Mouse (Mus musculus) CH12.LX (cell line): ENCODE measurements around the gene Vmn1r82. TPM values are rescaled to one million over a fixed set of nuclear protein-coding genes. Genes with fewer than 3 reads are reported as not detected.

Source experiments
- DNase-seq: peaks from one replicate; pipeline ENCODE4 v3.0.0-alpha.2; 2013; ENCODE audit errors: extremely low read depth
- H3K27ac ChIP-seq: 2 replicates; pipeline ENCODE4 v1.5.1; 2012; ENCODE audit warnings: low read depth, mild to moderate bottlenecking, control low read depth, moderate library complexity; ENCODE audit not compliant: insufficient read depth
- H3K27me3 ChIP-seq: replicated peaks from 2 replicates; pipeline ENCODE3; 2012; ENCODE audit warnings: inconsistent platforms
- H3K36me3 ChIP-seq, 2 experiments: replicated peaks in 1 of 2; 2 replicates each; pipeline versions ENCODE3 to v1.6.1; 2012; ENCODE audit warnings: inconsistent platforms in 1 of 2, low read length in 1 of 2, mild to moderate bottlenecking in 1 of 2, mixed read lengths in 1 of 2, moderate library complexity in 1 of 2; ENCODE audit not compliant: control insufficient read depth in 1 of 2, insufficient read depth in 1 of 2
- H3K4me1 ChIP-seq, 2 experiments: 2 replicates each; pipeline ENCODE4 v1.6.1; 2012; ENCODE audit warnings: inconsistent platforms in 1 of 2, moderate library complexity in 1 of 2; ENCODE audit not compliant: insufficient read depth in 2 of 2, control insufficient read depth in 1 of 2
- H3K4me2 ChIP-seq: 2 replicates; pipeline ENCODE4 v1.6.1; 2012; ENCODE audit warnings: low read depth, mild to moderate bottlenecking, control low read depth; ENCODE audit not compliant: poor library complexity, insufficient read depth, severe bottlenecking
- H3K4me3 ChIP-seq, 3 experiments: fragments of 150-350 bp in 1 of 3; sonication (generic) in 1 of 3; replicated peaks in 1 of 3; 2 replicates each; pipeline versions ENCODE3 to v1.5.1; 2011 to 2012; ENCODE audit warnings: low read depth in 2 of 3, low read length in 2 of 3, mild to moderate bottlenecking in 2 of 3, moderate library complexity in 2 of 3, control low read depth in 1 of 3, improper control_type of control experiment in 1 of 3, inconsistent platforms in 1 of 3, mixed read lengths in 1 of 3; ENCODE audit not compliant: poor library complexity in 1 of 3
- H3K79me2 ChIP-seq: replicated peaks from 2 replicates; pipeline ENCODE4 v1.6.1; 2012; ENCODE audit warnings: mild to moderate bottlenecking, moderate library complexity; ENCODE audit not compliant: control insufficient read depth, poor library complexity, insufficient read depth, severe bottlenecking; ENCODE audit errors: extremely low read depth
- H3K9ac ChIP-seq: 2 replicates; pipeline ENCODE4 v1.6.1; 2012; ENCODE audit warnings: low read depth, mild to moderate bottlenecking, control low read depth, moderate library complexity; ENCODE audit not compliant: insufficient read depth
- H3K9me3 ChIP-seq: replicated peaks from 2 replicates; pipeline ENCODE3; 2012; ENCODE audit warnings: low read length, inconsistent platforms, mixed read lengths
- CHD1 ChIP-seq: IDR thresholded peaks from 2 replicates; pipeline ENCODE4 v1.6.1; 2012; ENCODE audit warnings: low read depth, low read length, improper control_type of control experiment, inconsistent platforms
- CTCF ChIP-seq, 2 experiments: IDR thresholded peaks in 1 of 2; conservative IDR thresholded peaks in 1 of 2; 2 replicates each; pipeline ENCODE4 v1.5.1; 2011 to 2012; ENCODE audit warnings: low read depth in 2 of 2, low read length in 2 of 2, improper control_type of control experiment in 1 of 2, inconsistent platforms in 1 of 2, mild to moderate bottlenecking in 1 of 2, moderate library complexity in 1 of 2
- ETS1 ChIP-seq: conservative IDR thresholded peaks from 2 replicates; pipeline ENCODE4 v1.6.1; 2012; ENCODE audit warnings: low read depth, mild to moderate bottlenecking, inconsistent platforms, low read length, improper control_type of control experiment, moderate library complexity
- GABPA ChIP-seq: IDR thresholded peaks from 2 replicates; pipeline ENCODE4 v1.6.1; 2012; ENCODE audit warnings: low read depth, low read length, improper control_type of control experiment, inconsistent platforms; ENCODE audit not compliant: insufficient replicate concordance
- HCFC1 ChIP-seq: IDR thresholded peaks from 2 replicates; pipeline ENCODE4 v1.6.1; 2012; ENCODE audit warnings: low read depth, mild to moderate bottlenecking, inconsistent platforms, low read length, improper control_type of control experiment
- IRF4 ChIP-seq: IDR thresholded peaks from 2 replicates; pipeline ENCODE4 v1.6.1; 2014; ENCODE audit warnings: low read depth, mild to moderate bottlenecking, inconsistent platforms, low read length, improper control_type of control experiment
- JUN ChIP-seq: IDR thresholded peaks from 2 replicates; pipeline ENCODE4 v1.6.1; 2011; ENCODE audit warnings: low read depth, mild to moderate bottlenecking, low read length, improper control_type of control experiment, moderate library complexity; ENCODE audit not compliant: insufficient read depth
- JUND ChIP-seq: conservative IDR thresholded peaks from 2 replicates; pipeline ENCODE4 v1.6.1; 2011; ENCODE audit warnings: low read depth, low read length, improper control_type of control experiment
- KAT2A ChIP-seq: IDR thresholded peaks from 2 replicates; pipeline ENCODE4 v1.6.1; 2012; ENCODE audit warnings: low read length, improper control_type of control experiment, inconsistent platforms; ENCODE audit not compliant: insufficient replicate concordance
- MAFK ChIP-seq: IDR thresholded peaks from 2 replicates; pipeline ENCODE4 v1.6.1; 2011; ENCODE audit warnings: low read length, improper control_type of control experiment; ENCODE audit not compliant: insufficient replicate concordance
- MAX ChIP-seq: IDR thresholded peaks from 2 replicates; pipeline ENCODE4 v1.6.1; 2011; ENCODE audit warnings: low read length, improper control_type of control experiment
- MAZ ChIP-seq: IDR thresholded peaks from 2 replicates; pipeline ENCODE4 v1.6.1; 2012; ENCODE audit warnings: low read depth, mild to moderate bottlenecking, inconsistent platforms, low read length, improper control_type of control experiment, moderate library complexity
- NRF1 ChIP-seq: IDR thresholded peaks from 2 replicates; pipeline ENCODE4 v1.6.1; 2014; ENCODE audit warnings: low read depth, mild to moderate bottlenecking, inconsistent platforms, low read length, improper control_type of control experiment, moderate library complexity
- PAX5 ChIP-seq: IDR thresholded peaks from 2 replicates; pipeline ENCODE4 v1.6.1; 2012; ENCODE audit warnings: low read length, inconsistent platforms, mixed read lengths
- POLR2A ChIP-seq: IDR thresholded peaks from 2 replicates; pipeline ENCODE4 v1.6.1; 2011; ENCODE audit warnings: low read depth, mild to moderate bottlenecking, improper control_type of control experiment, low read length
- RAD21 ChIP-seq: IDR thresholded peaks from 2 replicates; pipeline ENCODE4 v1.6.1; 2011; ENCODE audit warnings: low read depth, mild to moderate bottlenecking, low read length, improper control_type of control experiment, moderate library complexity
- RCOR1 ChIP-seq: conservative IDR thresholded peaks from 2 replicates; pipeline ENCODE4 v1.6.1; 2012; ENCODE audit warnings: low read depth, mild to moderate bottlenecking, inconsistent platforms, low read length, improper control_type of control experiment
- SMC3 ChIP-seq: IDR thresholded peaks from 2 replicates; pipeline ENCODE4 v1.6.1; 2011; ENCODE audit warnings: low read depth, low read length, improper control_type of control experiment
- TBP ChIP-seq: conservative IDR thresholded peaks from 2 replicates; pipeline ENCODE4 v1.6.1; 2011; ENCODE audit warnings: low read depth, low read length, improper control_type of control experiment
- TCF12 ChIP-seq: IDR thresholded peaks from 2 replicates; pipeline ENCODE4 v1.6.1; 2014; ENCODE audit warnings: low read depth, mild to moderate bottlenecking, inconsistent platforms, low read length, improper control_type of control experiment
- UBTF ChIP-seq: IDR thresholded peaks from 2 replicates; pipeline ENCODE4 v1.6.1; 2012; ENCODE audit warnings: low read depth, mild to moderate bottlenecking, inconsistent platforms, low read length, improper control_type of control experiment, moderate library complexity
- USF1 ChIP-seq: IDR thresholded peaks from 2 replicates; pipeline ENCODE4 v1.6.1; 2014; ENCODE audit warnings: low read depth, mild to moderate bottlenecking, inconsistent platforms, low read length, improper control_type of control experiment
- ZC3H11A ChIP-seq: IDR thresholded peaks from 2 replicates; pipeline ENCODE4 v1.6.1; 2012; ENCODE audit warnings: low read depth, mild to moderate bottlenecking, inconsistent platforms, low read length, improper control_type of control experiment
- dilution Hi-C: fragments of 300-500 bp; cut with MboI; formaldehyde crosslinking; loops from 2 replicates; pipeline ENCODE4 v1.14.3; 2020; ENCODE audit warnings: low sequenced_read_pairs; ENCODE audit not compliant: extremely low pct_unique_long_range_greater_than_20kb, extremely low pct_ligation_motif_present
- in situ Hi-C: fragments of 300-500 bp; cut with MboI; formaldehyde crosslinking; loops from 3 replicates; pipeline ENCODE4 v1.14.3; 2019; ENCODE audit warnings: low sequenced_read_pairs, low pct_ligation_motif_present, low pct_unique_long_range_greater_than_20kb, mixed read lengths
- polyA plus RNA-seq: library from polyadenylated mRNA; unstranded; fragments of >175 nt; gene quantifications from 2 replicates; pipeline ENCODE4 v1.2.1, GENCODE M21; 2012; ENCODE audit warnings: low read depth; ENCODE audit not compliant: insufficient read length
- total RNA-seq, 2 experiments: library from RNA; depleted of rRNA; stranded (reverse); fragments of 300-350 nt in 1 of 2; fragments of >200 nt in 1 of 2; gene quantifications; 2 replicates each; pipeline ENCODE4 v1.2.3; 2012 to 2014

Vmn1r82 gene
- total RNA-seq (2012; rRNA removed) (not detected in 2 replicates), total RNA-seq (2014; rRNA removed) (not detected in 2 replicates), polyA plus RNA-seq (not detected in 2 replicates)

GRCm38 (mm10) chr7:12300130-12300529, at the start of gene Vmn1r82:
Vmn1r82 (plus strand) TSS chr7:12300430.
- no peak within 1 kb of the TSS for H3K9ac ChIP-seq
- in situ Hi-C loops, result no loop called here
- no peaks in the 10 kb centered on the region for H3K36me3 ChIP-seq
- no peaks in the 10 kb centered on the region for H3K4me1 ChIP-seq
- no peaks in the 10 kb centered on the region for H3K9me3 ChIP-seq
- no peaks in the 10 kb centered on the region for H3K27me3 ChIP-seq
- H3K79me2 ChIP-seq, result no peaks in the 10 kb centered on the region
- no peak for DNase-seq
- no peak for TF ChIP-seq RCOR1
- no peak for TF ChIP-seq MAZ
- TF ChIP-seq JUND, result no peak
- no peak for TF ChIP-seq IRF4
- no peak for TF ChIP-seq ETS1
- TF ChIP-seq UBTF, result no peak
- TF ChIP-seq RAD21, result no peak
- no peak for TF ChIP-seq SMC3
- no peak for TF ChIP-seq MAFK
- no peak within 1 kb of the TSS for H3K4me3 ChIP-seq
- no peak within 1 kb of the TSS for H3K27ac ChIP-seq
- no peak within 1 kb of the TSS for H3K4me2 ChIP-seq
- dilution Hi-C loops, result no loop called here

GRCm38 (mm10) chr7:12268169-12268568, 32.1 kb upstream of the Vmn1r82 start, which contains the start of gene Vmn1r81:
Vmn1r81 (minus strand) TSS chr7:12268269.
- TF ChIP-seq NRF1, result no peak
- no peak for TF ChIP-seq JUN
- no peak for TF ChIP-seq MAZ
- TF ChIP-seq TCF12, result no peak
- no peak for TF ChIP-seq USF1
- no peak for TF ChIP-seq HCFC1
- TF ChIP-seq TBP, result no peak
- no peak for TF ChIP-seq CTCF (conservative IDR thresholded peaks at IDR 0.05 in 1 of 2, IDR thresholded peaks at IDR 0.05 in 1 of 2; ENCODE audit: low read depth in 2 of 2, low read length in 2 of 2)
- no peak for TF ChIP-seq IRF4
- TF ChIP-seq PAX5, result no peak
- TF ChIP-seq MAFK, result no peak
- no peak for TF ChIP-seq CHD1
- TF ChIP-seq KAT2A, result no peak
- TF ChIP-seq POLR2A, result no peak
- TF ChIP-seq MAX, result no peak
- TF ChIP-seq GABPA, result no peak
- TF ChIP-seq ZC3H11A, result no peak
- in situ Hi-C loops (no loop called here), dilution Hi-C loops (no loop called here)
- H3K4me3 ChIP-seq, result no peak within 1 kb of the TSS
- no peaks in the 10 kb centered on the region for H3K36me3 ChIP-seq
- H3K27ac ChIP-seq, result no peak within 1 kb of the TSS
- H3K9ac ChIP-seq, result no peak within 1 kb of the TSS
- no peak for DNase-seq
- H3K79me2 ChIP-seq, result no peaks in the 10 kb centered on the region
- no peaks in the 10 kb centered on the region for H3K4me1 ChIP-seq
- H3K27me3 ChIP-seq, result peaks cover 1% of the 10 kb centered on the region
- H3K4me2 ChIP-seq, result no peak within 1 kb of the TSS
- no peaks in the 10 kb centered on the region for H3K9me3 ChIP-seq
